Mouse (Mus musculus) layer of hippocampus, postnatal 36 days (tissue): Measurements from ENCODE around the gene 2810459M11Rik. TPM values are rescaled to one million over a fixed set of nuclear protein-coding genes. Genes with fewer than 3 reads are reported as not detected.
"Not testable (repeated sequence)": the region's sequence is repeated elsewhere in the genome, so short reads cannot be mapped to it uniquely, and the experiment has no call there.

ENCODE experiments used
- DNase-seq, 2 experiments: peaks; one replicate each; pipeline ENCODE4 v3.0.0; 2022
- total RNA-seq, 2 experiments: library from RNA; stranded (reverse); gene quantifications; 2 replicates each; pipeline ENCODE4 v1.2.3; 2021

The 2810459M11Rik gene
- total RNA-seq = 10 to 100 TPM; 11.4 TPM

- peak; percentile 34 to 46 for DNase-seq
Measured at GRCm38 (mm10) chr1:86045848-86046805, at the start of gene 2810459M11Rik. TSS of gene 2810459M11Rik (plus strand) at chr1:86045863.

- DNase-seq = no peak
Measured at GRCm38 (mm10) chr1:85997221-85997620, 48.4 kb upstream of the 2810459M11Rik start.

- no peak for DNase-seq
Measured at GRCm38 (mm10) chr1:85998012-85998411, 47.7 kb upstream of the 2810459M11Rik start.

- DNase-seq = no peak
Measured at GRCm38 (mm10) chr1:85999853-86000570, 45.7 kb upstream of the 2810459M11Rik start.

GRCm38 (mm10) chr1:86005540-86005939 lies 40.1 kb upstream of the 2810459M11Rik start:
- DNase-seq = no peak

- no peak for DNase-seq
Measured at GRCm38 (mm10) chr1:86006040-86006439, 39.6 kb upstream of the 2810459M11Rik start.

- DNase-seq = peak; percentile 81 to 88
Measured at GRCm38 (mm10) chr1:86007778-86008177, 37.9 kb upstream of the 2810459M11Rik start.

- not testable (repeated sequence) for DNase-seq
Measured at GRCm38 (mm10) chr1:86015758-86016157, 29.9 kb upstream of the 2810459M11Rik start.

GRCm38 (mm10) chr1:86016516-86016915 lies 29.1 kb upstream of the 2810459M11Rik start, which contains the start of gene Spata3:
TSS of gene Spata3 (plus strand) at chr1:86016816.
- DNase-seq = no peak

GRCm38 (mm10) chr1:86018235-86019055 lies 27.2 kb upstream of the 2810459M11Rik start:
- peak; percentile 47 to 68 for DNase-seq

- no peak for DNase-seq
Measured at GRCm38 (mm10) chr1:86021365-86021989, 24.2 kb upstream of the 2810459M11Rik start.

- DNase-seq = peak; percentile 71
Measured at GRCm38 (mm10) chr1:86032273-86032987, 13.2 kb upstream of the 2810459M11Rik start.

- no peak for DNase-seq
Measured at GRCm38 (mm10) chr1:86038191-86038951, 7.3 kb upstream of the 2810459M11Rik start.

- no peak for DNase-seq
Measured at GRCm38 (mm10) chr1:86040131-86040530, 5.5 kb upstream of the 2810459M11Rik start.

GRCm38 (mm10) chr1:86040817-86041216 lies 4.8 kb upstream of the 2810459M11Rik start:
- no peak for DNase-seq

- DNase-seq = no peak
Measured at GRCm38 (mm10) chr1:86045056-86045455, 607 bp upstream of the 2810459M11Rik start.

GRCm38 (mm10) chr1:86046833-86047563 lies 1.3 kb downstream of the 2810459M11Rik start:
- DNase-seq = no peak

- DNase-seq = no peak
Measured at GRCm38 (mm10) chr1:86048231-86048630, 2.6 kb downstream of the 2810459M11Rik start.

GRCm38 (mm10) chr1:86048744-86049143 lies 3.1 kb downstream of the 2810459M11Rik start:
- no peak for DNase-seq
